Mouse (Mus musculus): ENCODE measurements around the gene Gm21863. TPM values are rescaled to one million over a fixed set of nuclear protein-coding genes. Genes with fewer than 3 reads are reported as not detected.

Gene Gm21863
- not detected for total RNA-seq (2023)

DNA sequence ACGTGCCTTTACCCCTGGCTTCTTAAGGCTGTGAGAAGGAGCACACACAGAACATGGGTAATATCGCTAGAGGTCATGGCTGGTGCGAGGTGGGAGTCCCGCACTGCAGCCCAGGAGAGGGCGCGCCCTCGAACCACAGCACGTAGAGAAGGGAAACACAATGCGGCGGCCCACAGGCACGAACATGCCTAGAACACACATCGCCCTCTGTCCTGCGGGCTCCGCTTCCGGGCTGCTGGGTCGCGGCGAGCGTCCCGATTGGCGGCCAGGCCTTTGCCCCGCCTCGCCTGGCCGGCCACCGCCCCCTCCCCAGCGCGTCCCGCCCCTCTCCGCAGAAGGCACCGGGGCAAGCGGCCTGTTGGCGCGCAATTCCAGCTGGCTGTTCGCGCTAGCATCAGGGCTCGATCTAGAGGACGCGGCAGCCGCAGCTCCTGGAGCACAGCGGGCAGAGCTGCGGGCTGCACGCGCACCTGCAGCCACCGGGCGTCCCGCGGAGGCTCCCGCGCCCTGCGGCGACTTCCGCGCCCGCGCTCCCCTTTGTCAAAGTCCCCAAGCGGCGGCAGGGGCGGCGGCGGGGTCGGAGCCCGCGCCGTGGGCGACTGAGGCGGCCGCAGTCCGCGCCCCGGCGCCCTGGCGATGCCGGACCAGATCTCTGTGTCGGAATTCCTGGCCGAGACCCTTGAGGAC lies at the start of gene Gm21863:
Gm21863 (plus strand) TSS at position 637 of the 687 bp plus-strand sequence.

All from monocyte, adult 59 days (primary cell).